Mouse (Mus musculus) Patski (cell line): ENCODE results near the gene Olfr1368. TPM values are rescaled to one million over a fixed set of nuclear protein-coding genes. Genes with fewer than 3 reads are reported as not detected.

Source experiments
- ATAC-seq: fragments of 100-300 bp; one replicate; pipeline ENCODE4 v1.8.0; 2021
- CTCF ChIA-PET: fragments of 350-600 bp; sonication (Branson Sonifier 250); formaldehyde crosslinking; loops from one replicate; lab custom pipeline; 2022; ENCODE audit warnings: inconsistent platforms; lab: Charles Lee
- POLR2A ChIA-PET: fragments of 350-600 bp; sonication (Branson Sonifier 250); formaldehyde crosslinking; loops from one replicate; lab custom pipeline; 2022; ENCODE audit warnings: antibody characterized with exemption, inconsistent platforms; lab: Charles Lee
- DNase-seq: peaks from one replicate; pipeline ENCODE4 v3.0.0-alpha.2; 2011; ENCODE audit warnings: low read depth, low spot score
- H3K27me3 ChIP-seq: fragments of 371-371 bp; one replicate; pipeline ENCODE4 v1.5.1; 2021
- CTCF ChIP-seq: fragments of 100-300 bp; IDR thresholded peaks from one replicate; pipeline ENCODE4 v1.5.1; 2021
- in situ Hi-C: fragments of 300-500 bp; cut with MboI; formaldehyde crosslinking; loops from 3 replicates; pipeline ENCODE4 v1.11.1; 2018; ENCODE audit warnings: low pct_unique_long_range_greater_than_20kb, mixed read lengths
- polyA plus RNA-seq: library from polyadenylated mRNA; unstranded; gene quantifications from one replicate; pipeline ENCODE4 v1.2.3, GENCODE M21; 2021

Gene Olfr1368
- polyA plus RNA-seq, 1 experiment from 2014 or later: not detected

GRCm38 (mm10) chr13:21168371-21169011 is 22.8 kb upstream of the Olfr1368 start:
- no peaks in the 10 kb centered on the region for H3K27me3 ChIP-seq
- CTCF ChIA-PET: interaction anchor here (1.7 to 2.9 kb wide), 3 partner anchors 9 to 33 kb away, joined by 6 to 12 read pairs (median 11); no protein-coding TSS in a partner anchor
- ATAC-seq (no peak), DNase-seq (no peak)
- POLR2A ChIA-PET: no interaction called here
- no peak for TF ChIP-seq CTCF
- in situ Hi-C loops: loop anchor here (5.0 to 25.0 kb wide), 3 partner anchors 546 to 1806 kb away; partner anchors contain the start of genes Hist1h2ag, Hist1h2ai, Hist1h2bj and Hist1h2bl

GRCm38 (mm10) chr13:21167910-21168300 is 22.2 kb upstream of the Olfr1368 start:
- no peak for TF ChIP-seq CTCF
- ATAC-seq: peak; percentile 14
- no peak for DNase-seq
- in situ Hi-C loops: loop anchor here (5.0 to 25.0 kb wide), 3 partner anchors 547 to 1806 kb away; partner anchors contain the start of genes Hist1h2ag, Hist1h2ai, Hist1h2bj and Hist1h2bl
- CTCF ChIA-PET: interaction anchor here (0.9 to 2.9 kb wide), 4 partner anchors 8 to 149 kb away, joined by 3 to 12 read pairs (median 5); no protein-coding TSS in a partner anchor
- H3K27me3 ChIP-seq: no peaks in the 10 kb centered on the region
- POLR2A ChIA-PET: no interaction called here

GRCm38 (mm10) chr13:21166936-21167909 is 21.6 kb upstream of the Olfr1368 start:
- ChIA-PET CTCF (interaction anchor here (0.9 to 1.7 kb wide), 3 partner anchors 11 to 149 kb away, joined by 3 to 6 read pairs (median 4); no protein-coding TSS in a partner anchor), POLR2A (no interaction called here)
- H3K27me3 ChIP-seq: no peaks in the 10 kb centered on the region
- ATAC-seq: peak; percentile 15
- DNase-seq: no peak
- in situ Hi-C loops: loop anchor here (5.0 to 25.0 kb wide), 3 partner anchors 548 to 1805 kb away; partner anchors contain the start of genes Hist1h2ag, Hist1h2ai, Hist1h2bj and Hist1h2bl
- peak; percentile 1 for TF ChIP-seq CTCF

- in situ Hi-C loops: loop anchor here (5.0 to 25.0 kb wide), 3 partner anchors 165 to 1800 kb away; partner anchors contain the start of genes Hist1h2ai, Hist1h2bl and Hist1h3h
- no peak for TF ChIP-seq CTCF
- no peaks in the 10 kb centered on the region for H3K27me3 ChIP-seq
- DNase-seq (no peak), ATAC-seq (no peak)
- POLR2A ChIA-PET: no interaction called here
- CTCF ChIA-PET: interaction anchor here (0.6 kb wide), 1 partner anchor 61 kb away, joined by 3 read pairs; no protein-coding TSS in a partner anchor
These were observed 16.9 kb upstream of the Olfr1368 start for GRCm38 (mm10) chr13:21162591-21162990.

- POLR2A ChIA-PET: no interaction called here
- CTCF ChIA-PET: interaction anchor here (0.8 to 3.9 kb wide), 4 partner anchors 8 to 72 kb away, joined by 3 to 12 read pairs (median 4); no protein-coding TSS in a partner anchor
- TF ChIP-seq CTCF: no peak
- no peak for ATAC-seq
- no peak for DNase-seq
- H3K27me3 ChIP-seq: no peaks in the 10 kb centered on the region
- in situ Hi-C loops: loop anchor here (5.0 to 25.0 kb wide), 3 partner anchors 166 to 1799 kb away; partner anchors contain the start of genes Hist1h2ai, Hist1h2bl and Hist1h3h
These were observed 15.9 kb upstream of the Olfr1368 start for GRCm38 (mm10) chr13:21161591-21161990.

GRCm38 (mm10) chr13:21160657-21161590 is 15.3 kb upstream of the Olfr1368 start:
- TF ChIP-seq CTCF: no peak
- peak; percentile 60 for ATAC-seq
- DNase-seq: peak; percentile 49
- in situ Hi-C loops: loop anchor here (5.0 to 25.0 kb wide), 3 partner anchors 166 to 1799 kb away; partner anchors contain the start of genes Hist1h2ai, Hist1h2bl and Hist1h3h
- CTCF ChIA-PET: interaction anchor here (0.8 to 3.9 kb wide), 6 partner anchors 8 to 73 kb away, joined by 3 to 12 read pairs (median 3); no protein-coding TSS in a partner anchor
- no peaks in the 10 kb centered on the region for H3K27me3 ChIP-seq
- POLR2A ChIA-PET: interaction anchor here (0.5 kb wide), 1 partner anchor 525 kb away, joined by 4 read pairs; no protein-coding TSS in a partner anchor

GRCm38 (mm10) chr13:21160041-21160511 is 14.4 kb upstream of the Olfr1368 start:
- CTCF ChIA-PET: interaction anchor here (0.8 to 3.9 kb wide), 5 partner anchors 9 to 35 kb away, joined by 3 to 12 read pairs (median 3); no protein-coding TSS in a partner anchor

GRCm38 (mm10) chr13:21159475-21159819 is 13.8 kb upstream of the Olfr1368 start:
- ChIA-PET POLR2A (no interaction called here), CTCF (interaction anchor here (1.0 to 3.9 kb wide), 4 partner anchors 10 to 40 kb away, joined by 3 to 12 read pairs (median 6); no protein-coding TSS in a partner anchor)
- H3K27me3 ChIP-seq: peaks cover 6% of the 10 kb centered on the region
- DNase-seq (no peak), ATAC-seq (no peak)
- TF ChIP-seq CTCF: no peak
- in situ Hi-C loops: loop anchor here (5.0 to 25.0 kb wide), 2 partner anchors 847 to 1797 kb away; no protein-coding TSS in a partner anchor

More at GRCm38 (mm10) chr13:21160041-21160511, 14.4 kb upstream of the Olfr1368 start:
- POLR2A ChIA-PET: interaction anchor here (0.5 kb wide), 1 partner anchor 526 kb away, joined by 4 read pairs; no protein-coding TSS in a partner anchor
- DNase-seq (no peak), ATAC-seq (no peak)
- in situ Hi-C loops: loop anchor here (5.0 to 25.0 kb wide), 3 partner anchors 167 to 1798 kb away; partner anchors contain the start of genes Hist1h2ai, Hist1h2bl and Hist1h3h
- no peak for TF ChIP-seq CTCF
- peaks cover 3% of the 10 kb centered on the region for H3K27me3 ChIP-seq
